Mouse (Mus musculus): ENCODE data around the gene Hoxd9. TPM values are rescaled to one million over a fixed set of nuclear protein-coding genes. Genes with fewer than 3 reads are reported as not detected.

Hoxd9 gene
- total and polyA plus RNA-seq, 3 experiments: not detected

DNA sequence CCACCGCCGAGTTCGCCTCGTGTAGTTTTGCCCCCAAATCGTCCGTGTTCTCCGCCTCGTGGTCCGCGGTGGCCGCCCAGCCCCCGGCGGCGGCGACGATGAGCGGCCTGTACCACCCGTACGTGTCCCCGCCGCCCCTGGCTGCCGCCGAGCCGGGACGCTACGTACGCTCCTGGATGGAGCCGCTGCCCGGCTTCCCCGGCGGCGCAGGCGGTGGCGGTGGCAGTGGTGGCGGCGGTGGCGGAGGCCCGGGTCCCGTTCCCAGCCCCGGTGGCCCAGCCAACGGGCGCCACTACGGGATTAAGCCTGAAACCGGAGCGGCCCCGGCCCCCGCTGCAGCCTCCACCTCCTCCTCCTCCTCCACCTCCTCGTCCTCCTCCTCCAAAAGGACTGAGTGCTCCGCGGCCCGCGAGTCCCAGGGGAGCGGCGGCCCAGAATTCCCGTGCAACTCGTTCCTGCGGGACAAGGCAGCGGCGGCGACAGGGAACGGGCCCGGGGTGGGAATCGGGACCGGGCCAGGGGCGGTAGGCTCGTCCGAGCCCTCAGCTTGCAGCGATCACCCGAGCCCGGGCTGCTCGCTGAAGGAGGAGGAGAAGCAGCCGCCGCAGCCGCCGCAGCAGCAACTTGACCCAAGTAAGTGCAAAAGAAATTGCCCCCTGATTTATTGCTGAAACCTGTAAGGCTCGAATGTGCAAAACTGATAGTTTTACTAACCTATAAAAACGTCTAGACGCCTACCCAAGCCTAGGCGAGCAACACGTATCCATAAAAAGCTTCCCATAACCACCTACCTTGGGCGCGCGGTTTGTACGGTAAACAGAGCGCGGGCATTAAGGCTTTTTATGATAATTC is 900 bp downstream of the Hoxd9 start:
- Histone ChIP-seq H3K9ac (ENCODE audit: insufficient read depth, low read depth) (no peak overlapping the region), H3K36me3 (replicated peaks in 1 of 2; ENCODE audit: control insufficient read depth in 1 of 2, insufficient read depth in 1 of 2, low read length in 1 of 2) (no peaks in the 10 kb centered on the region), H3K4me3 (replicated peaks in 1 of 3; ENCODE audit: low read depth in 2 of 3, low read length in 2 of 3, poor library complexity in 1 of 3) (no peak overlapping the region), H3K4me2 (ENCODE audit: insufficient read depth, low read depth, poor library complexity, severe bottlenecking) (no peak overlapping the region), H3K79me2 (replicated peaks; ENCODE audit: control insufficient read depth, extremely low read depth, insufficient read depth, poor library complexity, severe bottlenecking) (no peaks in the 10 kb centered on the region), H3K27ac (ENCODE audit: insufficient read depth, low read depth) (no peak overlapping the region), H3K9me3 (replicated peaks; ENCODE audit: low read length) (peaks cover 11% of the 10 kb centered on the region), H3K4me1 (ENCODE audit: control insufficient read depth in 1 of 2, insufficient read depth in 2 of 2) (no peaks in the 10 kb centered on the region), H3K27me3 (replicated peaks) (no peaks in the 10 kb centered on the region)
- dilution Hi-C loops (cut with MboI; ENCODE audit: extremely low pct_ligation_motif_present, extremely low pct_unique_long_range_greater_than_20kb, low sequenced_read_pairs) (no loop called here), in situ Hi-C loops (cut with MboI; ENCODE audit: low pct_ligation_motif_present, low pct_unique_long_range_greater_than_20kb, low sequenced_read_pairs) (loop anchor here (10.0 to 25.0 kb wide), 2 partner anchors 446 to 614 kb away; no protein-coding TSS in a partner anchor)
- no peak for DNase-seq (ENCODE audit: extremely low read depth)
- TF ChIP-seq USF2 (conservative IDR thresholded peaks at IDR 0.05; ENCODE audit: low read depth, low read length) (no peak), MEF2A (IDR thresholded peaks at IDR 0.05; ENCODE audit: borderline replicate concordance, low read depth, low read length) (no peak), ZNF384 (IDR thresholded peaks at IDR 0.05; ENCODE audit: low read depth, low read length) (no peak), RCOR1 (conservative IDR thresholded peaks at IDR 0.05; ENCODE audit: low read depth, low read length) (no peak), POLR2A (IDR thresholded peaks at IDR 0.05; ENCODE audit: low read depth, low read length) (no peak), E2F4 (IDR thresholded peaks at IDR 0.05; ENCODE audit: insufficient replicate concordance, low read depth, low read length) (no peak), UBTF (IDR thresholded peaks at IDR 0.05; ENCODE audit: low read depth, low read length) (no peak), ELF1 (IDR thresholded peaks at IDR 0.05; ENCODE audit: low read depth, low read length) (no peak), RAD21 (IDR thresholded peaks at IDR 0.05; ENCODE audit: low read depth, low read length) (no peak), SIN3A (IDR thresholded peaks at IDR 0.05; ENCODE audit: low read length) (no peak), JUND (conservative IDR thresholded peaks at IDR 0.05; ENCODE audit: low read depth, low read length) (no peak), BHLHE40 (IDR thresholded peaks at IDR 0.05; ENCODE audit: low read depth, low read length) (no peak), TCF12 (IDR thresholded peaks at IDR 0.05; ENCODE audit: low read depth, low read length) (no peak), NELFE (IDR thresholded peaks at IDR 0.05; ENCODE audit: low read depth, low read length) (no peak), GABPA (IDR thresholded peaks at IDR 0.05; ENCODE audit: insufficient replicate concordance, low read depth, low read length) (no peak), ZMIZ1 (IDR thresholded peaks at IDR 0.05; ENCODE audit: low read depth, low read length) (no peak), CTCF (conservative IDR thresholded peaks at IDR 0.05 in 1 of 2, IDR thresholded peaks at IDR 0.05 in 1 of 2; ENCODE audit: low read depth in 2 of 2, low read length in 2 of 2) (no peak)

DNA sequence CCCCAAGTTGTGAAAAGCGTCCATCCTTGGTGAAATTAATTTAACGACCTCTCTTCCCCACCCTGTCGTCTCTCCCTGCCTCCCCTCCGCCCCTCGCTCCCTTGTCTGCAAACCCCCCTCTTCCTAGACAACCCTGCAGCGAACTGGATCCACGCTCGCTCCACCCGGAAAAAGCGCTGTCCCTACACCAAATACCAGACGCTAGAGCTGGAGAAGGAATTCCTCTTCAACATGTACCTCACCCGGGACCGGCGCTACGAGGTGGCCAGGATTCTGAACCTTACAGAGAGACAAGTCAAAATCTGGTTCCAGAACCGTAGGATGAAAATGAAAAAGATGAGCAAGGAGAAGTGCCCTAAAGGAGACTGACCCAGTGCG is 1.5 kb downstream of the Hoxd9 start:
- TF ChIP-seq UBTF (IDR thresholded peaks at IDR 0.05; ENCODE audit: low read depth, low read length) (no peak), SIN3A (IDR thresholded peaks at IDR 0.05; ENCODE audit: low read length) (no peak), JUN (IDR thresholded peaks at IDR 0.05; ENCODE audit: insufficient read depth, low read depth, low read length) (no peak), CHD1 (IDR thresholded peaks at IDR 0.05; ENCODE audit: low read depth, low read length) (no peak), RAD21 (IDR thresholded peaks at IDR 0.05; ENCODE audit: low read depth, low read length) (no peak), MAZ (IDR thresholded peaks at IDR 0.05; ENCODE audit: low read depth, low read length) (no peak), MYC (IDR thresholded peaks at IDR 0.05; ENCODE audit: low read depth, low read length) (no peak), ZKSCAN1 (IDR thresholded peaks at IDR 0.05; ENCODE audit: borderline replicate concordance, low read depth, low read length) (no peak), ZC3H11A (IDR thresholded peaks at IDR 0.05; ENCODE audit: low read depth, low read length) (no peak), TCF12 (IDR thresholded peaks at IDR 0.05; ENCODE audit: low read depth, low read length) (no peak), EP300 (IDR thresholded peaks at IDR 0.05; ENCODE audit: low read length) (no peak), BHLHE40 (IDR thresholded peaks at IDR 0.05; ENCODE audit: low read depth, low read length) (no peak), E2F4 (IDR thresholded peaks at IDR 0.05; ENCODE audit: insufficient replicate concordance, low read depth, low read length) (no peak), MAFK (IDR thresholded peaks at IDR 0.05; ENCODE audit: insufficient replicate concordance, low read length) (no peak), PAX5 (IDR thresholded peaks at IDR 0.05; ENCODE audit: low read length) (no peak), JUND (conservative IDR thresholded peaks at IDR 0.05; ENCODE audit: low read depth, low read length) (no peak)
- Histone ChIP-seq H3K27ac (ENCODE audit: insufficient read depth, low read depth) (no peak overlapping the region), H3K4me3 (replicated peaks in 1 of 3; ENCODE audit: low read depth in 2 of 3, low read length in 2 of 3, poor library complexity in 1 of 3) (no peak overlapping the region), H3K4me1 (ENCODE audit: control insufficient read depth in 1 of 2, insufficient read depth in 2 of 2) (no peaks in the 10 kb centered on the region), H3K79me2 (replicated peaks; ENCODE audit: control insufficient read depth, extremely low read depth, insufficient read depth, poor library complexity, severe bottlenecking) (no peaks in the 10 kb centered on the region), H3K9me3 (replicated peaks; ENCODE audit: low read length) (peaks cover 11% of the 10 kb centered on the region), H3K36me3 (replicated peaks in 1 of 2; ENCODE audit: control insufficient read depth in 1 of 2, insufficient read depth in 1 of 2, low read length in 1 of 2) (no peaks in the 10 kb centered on the region), H3K9ac (ENCODE audit: insufficient read depth, low read depth) (no peak overlapping the region), H3K4me2 (ENCODE audit: insufficient read depth, low read depth, poor library complexity, severe bottlenecking) (no peak overlapping the region), H3K27me3 (replicated peaks) (no peaks in the 10 kb centered on the region)
- dilution Hi-C loops (cut with MboI; ENCODE audit: extremely low pct_ligation_motif_present, extremely low pct_unique_long_range_greater_than_20kb, low sequenced_read_pairs): no loop called here
- in situ Hi-C loops (cut with MboI; ENCODE audit: low pct_ligation_motif_present, low pct_unique_long_range_greater_than_20kb, low sequenced_read_pairs): loop anchor here (10.0 to 25.0 kb wide), 2 partner anchors 446 to 613 kb away; no protein-coding TSS in a partner anchor
- DNase-seq (ENCODE audit: extremely low read depth): no peak

Data from CH12.LX (cell line).